Mouse (Mus musculus) midbrain, embryonic 13.5 days (tissue): ENCODE data around the gene Nlgn3. TPM values are rescaled to one million over a fixed set of nuclear protein-coding genes. Genes with fewer than 3 reads are reported as not detected.

ENCODE experiments used
- ATAC-seq: fragments of 200-750 bp; cut with Nextera tagmentation; 2 replicates; pipeline ENCODE4 v1.8.0; 2017; ENCODE audit warnings: mild to moderate bottlenecking, moderate TSS enrichment, moderate library complexity
- H3K27ac ChIP-seq: fragments of 300-500 bp; sonication (generic); 2 replicates; pipeline ENCODE4 v1.5.1; 2015; ENCODE audit warnings: inconsistent platforms, mild to moderate bottlenecking, moderate library complexity
- H3K27me3 ChIP-seq: fragments of 300-500 bp; sonication (generic); 2 replicates; pipeline ENCODE4 v1.6.1; 2015; ENCODE audit warnings: mild to moderate bottlenecking, inconsistent platforms
- H3K36me3 ChIP-seq: fragments of 300-500 bp; sonication (generic); 2 replicates; pipeline ENCODE4 v1.6.1; 2015; ENCODE audit warnings: mild to moderate bottlenecking, inconsistent platforms
- H3K4me1 ChIP-seq: fragments of 300-500 bp; sonication (generic); replicated peaks from 2 replicates; pipeline ENCODE4 v1.6.1; 2015; ENCODE audit warnings: inconsistent platforms
- H3K4me2 ChIP-seq: fragments of 300-500 bp; sonication (generic); replicated peaks from 2 replicates; pipeline ENCODE4 v1.6.1; 2015; ENCODE audit warnings: moderate library complexity, mild to moderate bottlenecking, inconsistent platforms
- H3K4me3 ChIP-seq: fragments of 300-500 bp; sonication (generic); replicated peaks from 2 replicates; pipeline ENCODE4 v1.5.1; 2015; ENCODE audit warnings: mild to moderate bottlenecking, inconsistent platforms
- H3K9ac ChIP-seq: fragments of 300-500 bp; sonication (generic); replicated peaks from 2 replicates; pipeline ENCODE4 v1.6.1; 2015; ENCODE audit warnings: mild to moderate bottlenecking, inconsistent platforms
- H3K9me3 ChIP-seq: fragments of 300-500 bp; sonication (generic); 2 replicates; pipeline ENCODE4 v1.6.1; 2016; ENCODE audit warnings: mild to moderate bottlenecking, inconsistent platforms
- WGBS: fragments of 180-500 bp; shearing (Covaris S2); methylation state at CpG from one replicate; pipeline ENCODE4 v1.1.7; 2015; 5-methylcytosine and 5-hydroxymethylcytosine counted together
- polyA plus RNA-seq: library from polyadenylated mRNA; unstranded; fragments of >200 nt; fragmentation: Nextera tagmentation; extraction: Ambion mirVana; gene quantifications from 2 replicates; pipeline ENCODE4 v1.2.1, GENCODE M21; 2015

Nlgn3 gene
- polyA plus RNA-seq: 55.1 and 56.6 TPM in 2 replicates

DNA sequence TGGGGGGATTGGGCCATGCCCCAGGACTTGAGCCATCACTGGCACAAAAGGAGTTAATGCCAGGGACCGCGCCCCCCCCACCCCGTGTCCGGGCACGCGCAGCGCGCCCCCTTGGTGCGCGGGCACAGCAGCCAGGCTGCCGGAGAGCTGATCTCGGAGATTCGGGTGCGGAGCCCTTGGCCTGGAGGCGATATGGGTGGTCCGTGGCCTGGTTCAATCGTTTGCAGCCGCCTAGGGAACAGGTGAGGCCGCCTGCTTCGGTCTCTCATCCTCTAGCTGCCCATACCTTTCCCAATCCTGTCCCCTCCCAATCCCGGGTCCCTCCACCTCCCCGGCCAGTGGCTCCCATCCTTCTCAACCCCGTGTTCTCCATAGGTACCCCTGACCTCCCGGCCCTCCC lies at the start of gene Nlgn3:
Gene Nlgn3, plus strand, starts transcription at position 114 of the 400 bp plus-strand sequence.
- peak; percentile 35 for ATAC-seq

GRCm38 (mm10) chrX:101253952-101254729 lies 44.8 kb upstream of the Nlgn3 start, which contains the start of gene Foxo4:
Gene Foxo4, plus strand, starts transcription at chrX:101254528.
- H3K9ac ChIP-seq: peak within 1 kb of the TSS; percentile 59

More for the DNA sequence above, at the start of gene Nlgn3:
- 16% methylated on average over 20 of the region's 24 CpGs for WGBS
- peak within 1 kb of the TSS; percentile 83 for H3K27ac ChIP-seq
- H3K4me3 ChIP-seq: peak within 1 kb of the TSS; percentile 56
- H3K36me3 ChIP-seq: peaks cover 27% of the 10 kb centered on the region
- peak within 1 kb of the TSS; percentile 59 for H3K4me2 ChIP-seq
- H3K4me1 ChIP-seq: peaks cover 34% of the 10 kb centered on the region
- H3K9me3 ChIP-seq: no peaks in the 10 kb centered on the region
- peak within 1 kb of the TSS; percentile 77 for H3K9ac ChIP-seq
- no peaks in the 10 kb centered on the region for H3K27me3 ChIP-seq

GRCm38 (mm10) chrX:101254740-101255139 lies 44.2 kb upstream of the Nlgn3 start:
- Histone ChIP-seq H3K9ac (peak overlapping the region; percentile 59), H3K9me3 (no peaks in the 10 kb centered on the region), H3K36me3 (no peaks in the 10 kb centered on the region), H3K27me3 (no peaks in the 10 kb centered on the region), H3K4me3 (peak overlapping the region; percentile 54), H3K27ac (no peak overlapping the region), H3K4me1 (peaks cover 9% of the 10 kb centered on the region), H3K4me2 (peak overlapping the region; percentile 77)
- WGBS: 32% methylated on average over 26 of the region's 26 CpGs
- ATAC-seq: peak; percentile 42

More at GRCm38 (mm10) chrX:101253952-101254729, 44.8 kb upstream of the Nlgn3 start, which contains the start of gene Foxo4:
- Histone ChIP-seq H3K27ac (no peak within 1 kb of the TSS), H3K4me1 (peaks cover 9% of the 10 kb centered on the region), H3K9me3 (no peaks in the 10 kb centered on the region), H3K4me3 (peak within 1 kb of the TSS; percentile 54), H3K4me2 (peak within 1 kb of the TSS; percentile 77), H3K27me3 (no peaks in the 10 kb centered on the region), H3K36me3 (no peaks in the 10 kb centered on the region)
- WGBS: 29% methylated on average over 46 of the region's 47 CpGs
- ATAC-seq: peak; percentile 94

- Histone ChIP-seq H3K9ac (no peak overlapping the region), H3K4me2 (no peak overlapping the region), H3K4me3 (no peak overlapping the region), H3K27me3 (no peaks in the 10 kb centered on the region), H3K36me3 (no peaks in the 10 kb centered on the region), H3K27ac (no peak overlapping the region), H3K9me3 (no peaks in the 10 kb centered on the region), H3K4me1 (peaks cover 19% of the 10 kb centered on the region)
- 88% methylated on average over 13 of the region's 13 CpGs for WGBS
- no peak for ATAC-seq
These were observed 42.4 kb upstream of the Nlgn3 start for GRCm38 (mm10) chrX:101256603-101257002.

GRCm38 (mm10) chrX:101260441-101261325 lies 38.3 kb upstream of the Nlgn3 start:
- Histone ChIP-seq H3K27me3 (no peaks in the 10 kb centered on the region), H3K4me3 (no peak overlapping the region), H3K27ac (peak overlapping the region; percentile 77), H3K36me3 (no peaks in the 10 kb centered on the region), H3K9ac (no peak overlapping the region), H3K9me3 (no peaks in the 10 kb centered on the region), H3K4me2 (no peak overlapping the region), H3K4me1 (peaks cover 10% of the 10 kb centered on the region)
- 13% methylated on average over 12 of the region's 13 CpGs for WGBS
- ATAC-seq: peak; percentile 62; the same call in 1 of the 2 replicates

DNA sequence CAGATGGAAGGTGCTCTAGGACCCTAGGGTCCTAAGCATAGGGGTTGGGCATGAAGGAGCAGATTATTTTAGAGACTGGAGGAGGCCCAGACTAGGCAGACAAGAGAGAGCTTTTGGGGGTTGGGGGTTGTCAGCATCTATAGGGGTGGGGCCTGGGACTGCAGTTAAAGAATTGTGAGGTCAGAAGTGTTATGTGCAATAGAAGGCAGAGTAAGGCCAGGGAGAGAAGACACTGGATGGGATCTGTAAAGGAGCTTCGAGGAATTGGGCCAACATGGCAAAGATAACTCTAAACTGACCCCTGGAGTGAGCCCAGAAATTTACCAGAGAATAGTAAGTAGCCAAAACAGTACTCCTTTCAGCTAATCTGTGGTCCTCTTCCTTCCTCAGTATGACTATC lies 35.1 kb upstream of the Nlgn3 start, which contains the start of gene Gm614:
Gene Gm614, minus strand, starts transcription at position 101 of the 400 bp plus-strand sequence.
- H3K27me3 ChIP-seq: peaks cover 7% of the 10 kb centered on the region; the same call in 1 of the 2 replicates
- no peaks in the 10 kb centered on the region for H3K9me3 ChIP-seq
- no peak within 1 kb of the TSS for H3K9ac ChIP-seq
- ATAC-seq: no peak
- no peak within 1 kb of the TSS for H3K4me3 ChIP-seq
- H3K36me3 ChIP-seq: no peaks in the 10 kb centered on the region
- H3K4me1 ChIP-seq: peaks cover 10% of the 10 kb centered on the region
- no peak within 1 kb of the TSS for H3K27ac ChIP-seq
- H3K4me2 ChIP-seq: no peak within 1 kb of the TSS
- WGBS: 92% methylated on average over 1 of the region's 1 CpGs

GRCm38 (mm10) chrX:101266631-101267030 lies 32.3 kb upstream of the Nlgn3 start:
- peaks cover 7% of the 10 kb centered on the region; the same call in 1 of the 2 replicates for H3K27me3 ChIP-seq
- H3K4me2 ChIP-seq: no peak overlapping the region

DNA sequence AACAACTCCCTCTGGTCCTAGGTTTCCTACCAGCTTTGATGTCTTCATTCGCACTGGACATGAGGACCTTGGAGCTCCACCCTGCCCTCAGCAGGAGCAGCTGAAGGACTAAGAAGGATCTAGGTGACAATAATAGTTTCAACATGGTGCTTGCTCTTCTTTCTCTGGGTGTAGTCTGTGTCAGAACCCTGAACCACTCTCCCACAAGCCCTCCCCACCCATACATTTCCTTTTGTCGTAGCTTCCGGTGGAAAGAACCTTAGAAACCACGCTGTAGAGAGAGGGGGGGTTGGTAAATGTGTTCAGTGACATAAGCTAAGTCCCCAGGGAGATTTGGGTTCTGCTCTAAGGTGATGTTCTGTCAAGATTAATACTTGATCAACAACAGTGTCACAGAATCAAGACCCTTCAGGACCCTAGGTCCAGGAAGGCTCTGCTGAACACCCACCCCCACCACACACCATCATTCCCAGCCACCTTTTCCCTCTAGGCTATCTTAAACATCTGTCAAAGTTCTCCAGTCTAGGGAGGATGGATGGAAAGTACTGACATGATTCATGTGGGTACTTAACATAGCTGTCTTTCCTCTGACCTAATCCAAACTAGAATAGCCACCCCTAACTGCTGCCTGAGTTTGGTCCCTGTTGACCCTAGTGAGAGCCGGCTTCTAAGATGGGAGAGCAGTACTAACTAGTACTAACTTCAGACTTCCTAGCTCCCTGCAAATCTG lies 30.8 kb upstream of the Nlgn3 start, which contains the start of gene Il2rg:
Gene Il2rg, minus strand, starts transcription at position 231 of the 730 bp plus-strand sequence.
- H3K9ac ChIP-seq: no peak within 1 kb of the TSS
- H3K27me3 ChIP-seq: peaks cover 9% of the 10 kb centered on the region; the same call in 1 of the 2 replicates
- no peak within 1 kb of the TSS for H3K27ac ChIP-seq
- H3K4me1 ChIP-seq: no peaks in the 10 kb centered on the region
- H3K4me3 ChIP-seq: no peak within 1 kb of the TSS
- no peaks in the 10 kb centered on the region for H3K36me3 ChIP-seq
- 78% methylated on average over 5 of the region's 5 CpGs for WGBS
- no peaks in the 10 kb centered on the region for H3K9me3 ChIP-seq
- no peak for ATAC-seq
- H3K4me2 ChIP-seq: no peak within 1 kb of the TSS

More at GRCm38 (mm10) chrX:101266631-101267030, 32.3 kb upstream of the Nlgn3 start:
- no peaks in the 10 kb centered on the region for H3K4me1 ChIP-seq
- no peak overlapping the region for H3K4me3 ChIP-seq
- WGBS: 86% methylated on average over 6 of the region's 6 CpGs
- no peaks in the 10 kb centered on the region for H3K36me3 ChIP-seq
- no peak for ATAC-seq
- H3K9ac ChIP-seq: no peak overlapping the region
- no peaks in the 10 kb centered on the region for H3K9me3 ChIP-seq
- H3K27ac ChIP-seq: no peak overlapping the region

DNA sequence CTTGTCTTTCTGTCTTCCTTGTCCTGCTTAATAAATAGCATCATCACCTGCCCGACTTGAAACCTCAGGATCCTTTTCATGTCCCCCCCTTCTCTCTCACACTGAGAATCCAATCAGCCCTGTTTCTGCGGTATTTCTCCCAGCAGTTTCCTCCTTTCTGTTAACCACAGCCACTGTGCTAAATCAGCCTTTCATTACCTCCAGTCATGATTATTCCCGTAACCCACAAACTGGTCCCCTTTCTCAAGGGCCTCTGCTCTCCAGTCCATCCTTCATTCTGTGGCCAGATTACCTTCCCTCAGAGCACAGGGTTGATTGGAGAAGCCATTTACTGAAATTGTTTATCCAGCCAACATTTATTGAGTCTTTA lies 30.2 kb upstream of the Nlgn3 start, which contains the start of gene Gm20489:
Gene Gm20489, minus strand, starts transcription at position 269 of the 370 bp plus-strand sequence.
- Histone ChIP-seq H3K36me3 (no peaks in the 10 kb centered on the region), H3K4me3 (no peak within 1 kb of the TSS), H3K27me3 (peaks cover 10% of the 10 kb centered on the region; the same call in 1 of the 2 replicates), H3K4me2 (no peak within 1 kb of the TSS), H3K27ac (no peak within 1 kb of the TSS), H3K4me1 (no peaks in the 10 kb centered on the region), H3K9me3 (no peaks in the 10 kb centered on the region), H3K9ac (no peak within 1 kb of the TSS)
- WGBS: 68% methylated on average over 3 of the region's 3 CpGs
- no peak for ATAC-seq

DNA sequence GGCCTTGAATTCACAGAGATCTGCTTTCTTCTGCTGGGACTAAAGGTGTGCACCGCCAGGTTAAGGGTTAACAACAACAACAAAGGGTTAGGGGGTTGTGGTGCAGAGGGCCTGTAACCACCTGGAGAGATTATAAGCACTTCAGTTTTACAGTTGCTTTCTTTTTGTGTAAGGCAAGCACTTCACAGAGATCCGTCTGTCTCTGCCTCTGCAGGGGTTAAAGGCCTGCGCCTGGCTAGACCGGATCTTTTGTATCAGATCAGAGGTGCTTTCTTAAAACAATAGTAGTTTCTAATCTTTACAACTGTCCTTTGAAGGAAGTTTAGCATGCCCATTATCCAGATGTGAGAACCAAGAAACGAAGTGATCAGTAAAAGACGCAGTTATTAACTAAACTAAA lies 25.6 kb upstream of the Nlgn3 start:
- H3K4me1 ChIP-seq: peaks cover 10% of the 10 kb centered on the region
- H3K27me3 ChIP-seq: peaks cover 2% of the 10 kb centered on the region; the same call in 1 of the 2 replicates
- H3K4me2 ChIP-seq: peak overlapping the region; percentile 59
- H3K9me3 ChIP-seq: no peaks in the 10 kb centered on the region
- peaks cover 18% of the 10 kb centered on the region for H3K36me3 ChIP-seq
- WGBS: 22% methylated on average over 6 of the region's 6 CpGs
- ATAC-seq: peak; percentile 29
- peak overlapping the region; percentile 53 for H3K4me3 ChIP-seq
- peak overlapping the region; percentile 46; the same call in 1 of the 2 replicates for H3K27ac ChIP-seq
- peak overlapping the region; percentile 72; the same call in 1 of the 2 replicates for H3K9ac ChIP-seq
